Mouse (Mus musculus): ENCODE data around the gene Pramef6.
"Not testable (repeated sequence)": the region's sequence is repeated elsewhere in the genome, so short reads cannot be mapped to it uniquely, and the experiment has no call there.

The Pramef6 gene

GRCm38 (mm10) chr4:143900280-143900679, at the start of gene Pramef6:
Gene Pramef6 (minus strand): TSS chr4:143900380.
- not testable (repeated sequence) for DNase-seq

GRCm38 (mm10) chr4:143894406-143894805, 5.8 kb downstream of the Pramef6 start:
- DNase-seq, result not testable (repeated sequence)

DNA sequence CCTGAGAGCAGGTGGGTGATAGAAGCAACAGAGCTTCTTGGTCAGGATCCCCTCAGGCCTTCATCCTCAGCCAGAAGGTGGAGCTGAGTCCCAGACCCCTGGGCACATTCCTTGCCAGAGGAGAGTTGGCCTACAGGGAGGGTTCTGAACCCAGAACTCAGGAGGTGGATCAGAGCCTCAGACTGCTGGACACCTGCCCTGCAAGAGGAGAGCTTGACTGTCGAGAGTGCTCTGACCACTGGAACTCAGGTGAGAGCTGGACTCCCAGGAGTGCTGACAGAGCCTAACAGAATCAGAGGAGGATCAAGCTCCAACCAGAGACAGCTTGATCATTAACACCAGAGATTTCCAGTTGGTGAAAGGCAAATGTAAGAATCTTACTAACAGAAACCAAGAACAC, 17.8 kb downstream of the Pramef6 start:
- DNase-seq, result not testable (repeated sequence)

DNA sequence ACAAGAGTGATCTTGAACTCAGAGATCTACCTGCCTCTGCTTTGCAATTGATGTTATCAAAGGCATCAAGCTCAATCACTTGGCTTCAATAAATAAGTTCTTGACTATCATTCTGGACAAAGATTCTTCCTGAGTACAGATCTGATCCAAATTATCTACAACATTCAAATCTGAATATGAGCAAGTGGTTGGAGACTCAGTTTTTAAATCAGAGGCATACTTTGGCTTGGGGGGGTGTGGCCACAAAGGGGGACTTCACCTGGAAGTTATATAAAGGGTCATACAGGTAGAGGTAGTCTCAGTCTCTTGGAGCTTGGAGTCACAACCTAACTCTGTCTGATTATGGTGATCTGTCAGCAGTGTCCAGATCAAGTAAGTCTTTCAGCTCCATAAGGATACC, 54.0 kb downstream of the Pramef6 start, which contains the start of gene Gm13103:
Gene Gm13103, plus strand, starts transcription at position 301 of the 400 bp plus-strand sequence.
- DNase-seq, result not testable (repeated sequence)
